Mouse (Mus musculus): Measurements from ENCODE around the gene Elmod3. TPM values are rescaled to one million over a fixed set of nuclear protein-coding genes. Genes with fewer than 3 reads are reported as not detected.

Gene Elmod3
- total and polyA plus RNA-seq, 3 experiments: 8.6 to 25.5 (median 16.6) TPM

DNA sequence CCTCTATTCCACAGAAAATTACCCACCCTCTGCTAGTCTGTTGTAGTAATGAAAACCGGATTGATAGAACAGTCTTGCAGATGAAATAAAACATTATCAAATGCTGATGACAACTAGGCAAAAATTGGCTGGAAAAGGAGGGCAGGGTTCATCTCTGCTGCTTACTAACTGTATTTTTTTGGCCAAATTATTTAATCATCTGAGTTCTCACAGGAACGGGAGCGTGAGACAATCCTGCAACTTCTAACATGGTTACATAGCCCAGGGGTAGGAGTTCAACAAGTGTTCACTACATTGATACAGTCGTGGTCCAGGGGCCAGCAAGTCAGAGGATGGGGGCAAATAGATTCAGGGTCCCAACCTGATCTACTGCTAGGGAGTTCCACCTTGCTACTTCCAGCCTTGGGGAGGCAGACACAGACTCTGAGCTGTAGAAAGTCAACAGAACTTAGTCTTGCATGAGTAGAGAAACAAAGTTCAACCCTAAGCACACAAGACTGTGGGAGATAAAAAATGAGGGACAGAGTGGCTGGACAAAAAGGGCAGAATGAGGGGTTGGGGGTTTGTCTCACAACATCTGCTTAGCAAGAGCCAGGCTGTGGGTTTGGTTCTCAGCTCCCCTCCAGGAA, 14.9 kb downstream of the Elmod3 start:
- H3K4me1 ChIP-seq (ENCODE audit: insufficient read depth, low read depth, low read length): no peaks in the 10 kb centered on the region
- peaks cover 59% of the 10 kb centered on the region for H3K36me3 ChIP-seq (replicated peaks)
- TF ChIP-seq TAL1 (conservative IDR thresholded peaks at IDR 0.05; ENCODE audit: low read depth, low read length) (no peak), GATA1 (IDR thresholded peaks at IDR 0.05; ENCODE audit: borderline replicate concordance, low read length) (no peak), CTCF (IDR thresholded peaks at IDR 0.05; ENCODE audit: low read depth, low read length) (no peak)
- no peaks in the 10 kb centered on the region for H3K9me3 ChIP-seq (replicated peaks)
- ATAC-seq (ENCODE audit: extremely low read depth, insufficient number of reproducible peaks, low FRiP score, poor library complexity, severe bottlenecking) (no peak), DNase-seq (ENCODE audit: low spot score) (no peak)
- no peak overlapping the region for H3K4me3 ChIP-seq (ENCODE audit: low read depth, low read length)
- H3K27me3 ChIP-seq (ENCODE audit: insufficient read depth, low read length): no peaks in the 10 kb centered on the region

DNA sequence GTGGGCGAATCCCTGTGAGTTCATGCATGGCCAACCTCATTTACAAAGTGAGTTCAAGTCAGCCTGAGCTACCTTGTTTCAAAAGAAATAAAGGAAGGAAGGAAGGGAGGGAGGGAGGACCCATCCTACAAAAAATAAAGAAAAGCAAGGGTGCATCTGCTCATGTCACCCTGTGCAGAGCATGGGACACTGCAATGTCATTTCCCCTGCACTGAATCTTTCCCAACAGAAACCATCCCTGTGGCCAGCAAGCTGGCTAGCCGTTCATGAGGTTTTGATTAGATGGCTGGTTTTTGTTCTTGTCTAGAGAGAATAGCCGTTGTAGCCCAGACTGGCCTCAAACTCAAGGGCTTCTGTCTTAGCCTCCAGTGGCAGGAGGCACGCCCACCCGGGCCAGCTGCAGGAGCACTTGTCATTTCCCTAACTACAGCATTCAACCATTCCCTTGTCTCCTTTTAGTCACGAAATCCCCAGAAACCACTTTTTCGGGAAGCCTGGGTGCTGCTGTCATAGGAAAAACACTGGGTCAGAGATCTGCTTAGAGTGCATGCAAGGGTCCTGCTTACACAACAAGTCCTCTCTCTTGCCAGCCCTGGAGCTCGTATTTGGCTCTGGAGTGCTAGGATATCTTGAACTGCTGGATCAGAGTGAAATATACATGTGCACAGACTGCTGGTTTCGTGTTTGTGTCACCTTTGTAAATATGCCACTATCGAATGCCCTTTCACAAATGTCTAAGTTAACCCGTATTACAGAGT, 16.4 kb downstream of the Elmod3 start:
- ATAC-seq (ENCODE audit: extremely low read depth, insufficient number of reproducible peaks, low FRiP score, poor library complexity, severe bottlenecking) (no peak), DNase-seq (ENCODE audit: low spot score) (no peak)
- Histone ChIP-seq H3K4me1 (ENCODE audit: insufficient read depth, low read depth, low read length) (no peaks in the 10 kb centered on the region), H3K36me3 (replicated peaks) (peaks cover 60% of the 10 kb centered on the region), H3K9me3 (replicated peaks) (no peaks in the 10 kb centered on the region), H3K27me3 (ENCODE audit: insufficient read depth, low read length) (no peaks in the 10 kb centered on the region), H3K4me3 (ENCODE audit: low read depth, low read length) (no peak overlapping the region)
- TF ChIP-seq POLR2AphosphoS5 (IDR thresholded peaks at IDR 0.05; ENCODE audit: insufficient replicate concordance, low read depth, low read length) (no peak), GATA1 (IDR thresholded peaks at IDR 0.05; ENCODE audit: borderline replicate concordance, low read length) (no peak), CTCF (IDR thresholded peaks at IDR 0.05; ENCODE audit: low read depth, low read length) (no peak), GATA2 (IDR thresholded peaks at IDR 0.05; ENCODE audit: borderline replicate concordance, low read depth, low read length) (no peak), TAL1 (conservative IDR thresholded peaks at IDR 0.05; ENCODE audit: low read depth, low read length) (no peak)

DNA sequence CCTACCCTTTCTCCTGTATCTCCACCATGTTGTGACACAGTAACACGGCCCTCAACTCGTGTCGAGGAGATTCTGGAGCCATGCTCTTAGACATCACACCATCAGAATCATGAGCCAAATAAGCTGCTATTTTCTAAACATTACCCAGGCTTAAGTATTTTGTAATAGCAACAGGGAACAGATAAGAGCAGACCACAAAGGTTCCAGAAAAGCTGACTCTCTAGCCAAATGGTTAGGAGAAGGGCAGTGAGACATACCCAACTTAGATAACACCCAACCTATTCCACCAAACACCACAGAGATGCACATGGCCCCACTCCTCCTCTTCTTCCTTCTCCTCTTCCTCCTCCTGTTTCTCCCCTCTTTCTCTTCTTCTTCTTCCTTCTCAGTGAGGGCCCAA, 22.2 kb downstream of the Elmod3 start:
- TF ChIP-seq GATA2 (IDR thresholded peaks at IDR 0.05; ENCODE audit: borderline replicate concordance, low read depth, low read length): no peak
- TF ChIP-seq GATA1 (IDR thresholded peaks at IDR 0.05; ENCODE audit: borderline replicate concordance, low read length): no peak
- no peak for TF ChIP-seq POLR2AphosphoS5 (IDR thresholded peaks at IDR 0.05; ENCODE audit: insufficient replicate concordance, low read depth, low read length)
- no peak for TF ChIP-seq CTCF (IDR thresholded peaks at IDR 0.05; ENCODE audit: low read depth, low read length)
- no peak for TF ChIP-seq TAL1 (conservative IDR thresholded peaks at IDR 0.05; ENCODE audit: low read depth, low read length)
- H3K9me3 ChIP-seq (replicated peaks): no peaks in the 10 kb centered on the region
- no peaks in the 10 kb centered on the region for H3K4me1 ChIP-seq (ENCODE audit: insufficient read depth, low read depth, low read length)
- DNase-seq (ENCODE audit: low spot score) (no peak), ATAC-seq (ENCODE audit: extremely low read depth, insufficient number of reproducible peaks, low FRiP score, poor library complexity, severe bottlenecking) (no peak)
- no peaks in the 10 kb centered on the region for H3K27me3 ChIP-seq (ENCODE audit: insufficient read depth, low read length)
- H3K36me3 ChIP-seq (replicated peaks): peaks cover 69% of the 10 kb centered on the region
- H3K4me3 ChIP-seq (ENCODE audit: low read depth, low read length): no peak overlapping the region

DNA sequence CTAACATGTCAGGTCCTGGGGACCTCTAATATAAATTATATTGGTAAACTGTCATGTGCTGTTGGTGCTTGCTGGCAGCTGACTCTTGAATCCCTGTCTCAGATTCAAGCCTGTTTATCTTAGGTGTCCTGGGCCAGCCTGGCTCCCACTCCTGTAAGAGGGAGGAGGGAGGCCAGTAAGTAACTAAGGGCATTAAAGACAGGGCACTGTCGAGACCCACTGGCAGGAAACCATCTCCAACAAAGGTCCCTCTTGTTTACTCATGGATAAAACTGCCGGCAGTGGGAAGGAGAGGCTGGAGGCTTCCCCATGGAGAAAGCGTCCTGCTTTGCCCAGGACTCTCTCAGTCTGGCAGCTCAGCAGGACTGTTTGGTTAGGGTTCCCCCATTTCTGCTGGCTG, 26.4 kb downstream of the Elmod3 start:
- no peak for ATAC-seq (ENCODE audit: extremely low read depth, insufficient number of reproducible peaks, low FRiP score, poor library complexity, severe bottlenecking)
- TF ChIP-seq GATA1 (IDR thresholded peaks at IDR 0.05; ENCODE audit: borderline replicate concordance, low read length) (no peak), CTCF (IDR thresholded peaks at IDR 0.05; ENCODE audit: low read depth, low read length) (no peak), POLR2AphosphoS5 (IDR thresholded peaks at IDR 0.05; ENCODE audit: insufficient replicate concordance, low read depth, low read length) (no peak), TAL1 (conservative IDR thresholded peaks at IDR 0.05; ENCODE audit: low read depth, low read length) (no peak), GATA2 (IDR thresholded peaks at IDR 0.05; ENCODE audit: borderline replicate concordance, low read depth, low read length) (no peak)
- peaks cover 66% of the 10 kb centered on the region for H3K36me3 ChIP-seq (replicated peaks)

DNA sequence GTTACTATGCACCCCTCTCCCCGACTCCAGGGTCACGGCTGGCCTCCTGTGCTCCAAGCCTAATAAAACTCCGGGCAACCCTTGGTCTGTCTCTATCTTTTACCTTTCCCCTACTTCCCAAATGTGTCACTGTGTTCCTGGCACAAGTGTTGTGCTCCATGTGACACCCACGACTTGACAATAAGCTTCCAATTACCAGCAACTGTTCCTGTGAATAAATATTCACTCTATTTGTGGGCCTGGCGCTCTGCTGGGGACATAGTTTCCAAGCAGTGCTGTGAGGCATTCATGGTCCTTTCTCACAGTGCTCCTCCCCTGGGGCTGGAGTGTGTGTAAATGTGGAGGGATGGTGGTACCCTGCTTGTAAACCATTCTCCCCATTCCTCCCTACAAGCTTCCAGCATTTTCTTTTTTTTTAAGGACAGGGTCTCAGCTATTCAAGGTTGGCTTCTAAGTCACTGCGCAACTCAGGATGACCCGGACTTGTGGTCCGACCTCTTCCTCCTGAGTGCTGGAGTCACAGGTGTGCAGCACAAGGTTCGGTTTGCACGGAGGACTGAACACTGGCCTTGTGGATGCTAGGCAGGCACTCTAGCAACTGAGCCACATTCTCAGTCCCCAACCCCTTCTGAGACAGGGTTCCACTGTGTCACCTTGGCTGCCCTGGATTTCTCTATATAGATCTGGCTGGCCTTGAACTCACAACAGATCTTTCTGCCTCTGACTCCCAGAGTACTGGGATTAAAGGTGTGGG, 27.4 kb downstream of the Elmod3 start:
- TF ChIP-seq CTCF (IDR thresholded peaks at IDR 0.05; ENCODE audit: low read depth, low read length) (no peak), GATA2 (IDR thresholded peaks at IDR 0.05; ENCODE audit: borderline replicate concordance, low read depth, low read length) (no peak), GATA1 (IDR thresholded peaks at IDR 0.05; ENCODE audit: borderline replicate concordance, low read length) (no peak), POLR2AphosphoS5 (IDR thresholded peaks at IDR 0.05; ENCODE audit: insufficient replicate concordance, low read depth, low read length) (no peak), TAL1 (conservative IDR thresholded peaks at IDR 0.05; ENCODE audit: low read depth, low read length) (no peak)
- no peaks in the 10 kb centered on the region for H3K27me3 ChIP-seq (ENCODE audit: insufficient read depth, low read length)
- no peaks in the 10 kb centered on the region for H3K4me1 ChIP-seq (ENCODE audit: insufficient read depth, low read depth, low read length)
- no peaks in the 10 kb centered on the region for H3K9me3 ChIP-seq (replicated peaks)
- DNase-seq (ENCODE audit: low spot score) (no peak), ATAC-seq (ENCODE audit: extremely low read depth, insufficient number of reproducible peaks, low FRiP score, poor library complexity, severe bottlenecking) (no peak)
- peaks cover 69% of the 10 kb centered on the region for H3K36me3 ChIP-seq (replicated peaks)
- no peak overlapping the region for H3K4me3 ChIP-seq (ENCODE audit: low read depth, low read length)

More for the DNA sequence above, 26.4 kb downstream of the Elmod3 start:
- no peak overlapping the region for H3K4me3 ChIP-seq (ENCODE audit: low read depth, low read length)
- H3K4me1 ChIP-seq (ENCODE audit: insufficient read depth, low read depth, low read length): no peaks in the 10 kb centered on the region
- no peak for DNase-seq (ENCODE audit: low spot score)
- no peaks in the 10 kb centered on the region for H3K27me3 ChIP-seq (ENCODE audit: insufficient read depth, low read length)
- no peaks in the 10 kb centered on the region for H3K9me3 ChIP-seq (replicated peaks)

DNA sequence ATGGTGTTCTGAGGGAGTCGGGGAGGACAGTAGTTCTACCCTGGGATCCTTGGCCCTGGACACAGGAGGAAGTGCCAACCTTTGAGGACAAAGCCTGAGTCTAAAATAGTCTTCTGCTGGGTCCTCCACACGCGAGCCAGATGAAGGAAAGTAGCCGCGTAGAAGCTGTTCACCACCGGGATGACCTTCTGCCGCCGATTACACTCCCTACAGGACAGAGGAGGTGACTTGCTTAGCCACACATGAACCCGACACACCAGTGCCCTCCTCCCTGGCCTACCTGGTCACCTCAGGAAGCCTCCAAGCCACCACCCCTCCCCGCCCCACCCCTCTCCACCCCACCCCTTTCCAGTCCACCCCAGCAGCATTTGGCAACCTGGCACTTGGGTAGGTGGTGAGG, 29.5 kb downstream of the Elmod3 start:
- DNase-seq (ENCODE audit: low spot score) (no peak), ATAC-seq (ENCODE audit: extremely low read depth, insufficient number of reproducible peaks, low FRiP score, poor library complexity, severe bottlenecking) (no peak)
- Histone ChIP-seq H3K9me3 (replicated peaks) (no peaks in the 10 kb centered on the region), H3K4me1 (ENCODE audit: insufficient read depth, low read depth, low read length) (no peaks in the 10 kb centered on the region), H3K36me3 (replicated peaks) (peaks cover 51% of the 10 kb centered on the region), H3K27me3 (ENCODE audit: insufficient read depth, low read length) (no peaks in the 10 kb centered on the region), H3K4me3 (ENCODE audit: low read depth, low read length) (no peak overlapping the region)
- TF ChIP-seq POLR2AphosphoS5 (IDR thresholded peaks at IDR 0.05; ENCODE audit: insufficient replicate concordance, low read depth, low read length) (no peak), GATA2 (IDR thresholded peaks at IDR 0.05; ENCODE audit: borderline replicate concordance, low read depth, low read length) (no peak), CTCF (IDR thresholded peaks at IDR 0.05; ENCODE audit: low read depth, low read length) (no peak), GATA1 (IDR thresholded peaks at IDR 0.05; ENCODE audit: borderline replicate concordance, low read length) (no peak), TAL1 (conservative IDR thresholded peaks at IDR 0.05; ENCODE audit: low read depth, low read length) (no peak)
